Mouse (Mus musculus): ENCODE measurements around the gene Cnot6l.

- TF ChIP-seq CTCF (IDR thresholded peaks at IDR 0.05) (peak; percentile 67), EP300 (IDR thresholded peaks at IDR 0.05) (no peak)
These were observed 127.8 kb downstream of the Cnot6l start for GRCm38 (mm10) chr5:96036125-96036672.

Data from lung, postnatal 0 days (tissue).